Mouse (Mus musculus) bone marrow, adult 2 months (tissue): ENCODE data around the gene Zfp352.

ENCODE experiments used
- CTCF ChIP-seq: fragments of 200-500 bp; IDR thresholded peaks from 2 replicates; pipeline ENCODE4 v1.5.1; 2011; ENCODE audit warnings: low read length, control low read depth; ENCODE audit not compliant: control insufficient read depth, insufficient read depth
- POLR2A ChIP-seq: fragments of 200-500 bp; IDR thresholded peaks from 2 replicates; pipeline ENCODE4 v1.6.1; 2011; ENCODE audit warnings: low read depth, mild to moderate bottlenecking, control low read depth, low read length, borderline replicate concordance; ENCODE audit not compliant: control insufficient read depth

GRCm38 (mm10) chr4:90203421-90203820 is 15.2 kb upstream of the Zfp352 start:
- no peak for TF ChIP-seq POLR2A
- no peak for TF ChIP-seq CTCF
